Mouse (Mus musculus): ENCODE results near the gene Dgke. TPM values are rescaled to one million over a fixed set of nuclear protein-coding genes. Genes with fewer than 3 reads are reported as not detected.
A peak's percentile ranks its signal among the peaks of the same experiment; 100 is the strongest.
"Not testable (repeated sequence)": the region's sequence is repeated elsewhere in the genome, so short reads cannot be mapped to it uniquely, and the experiment has no call there.

The Dgke gene
- polyA plus RNA-seq, 1 experiment from 2014 or later: 16.3 TPM

DNA sequence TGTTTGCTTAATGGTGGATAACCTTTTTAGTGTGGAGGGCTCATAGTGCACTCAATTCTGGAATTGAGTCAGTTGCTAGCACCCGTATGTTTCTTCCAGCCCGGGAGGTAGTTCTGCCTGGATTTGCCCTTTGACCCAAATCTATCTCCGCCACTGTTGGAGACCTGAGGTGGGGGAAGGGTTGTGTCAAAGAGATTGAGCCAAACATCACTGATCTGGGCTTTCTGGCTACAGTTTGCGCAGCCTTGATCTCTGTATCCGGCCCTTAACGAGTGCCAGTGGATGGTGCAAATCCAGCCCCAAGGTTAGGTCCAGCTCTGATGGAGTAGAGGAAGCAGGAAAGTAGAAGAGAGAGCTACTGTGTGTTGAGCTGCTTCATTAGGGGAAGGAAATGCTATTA is 63.6 kb downstream of the Dgke start:
- Histone ChIP-seq H3K9ac (no peak overlapping the region), H3K27ac (no peak overlapping the region), H3K36me3 (replicated peaks; ENCODE audit: control insufficient read depth, insufficient read depth) (no peaks in the 10 kb centered on the region), H3K9me3 (ENCODE audit: control insufficient read depth, low read length) (no peaks in the 10 kb centered on the region), H3K4me2 (replicated peaks) (no peak overlapping the region), H3K27me3 (ENCODE audit: control insufficient read depth, insufficient read depth, low read length) (peaks cover 22% of the 10 kb centered on the region), H3K4me3 (replicated peaks; ENCODE audit: low read length) (no peak overlapping the region), H3K4me1 (replicated peaks; ENCODE audit: control insufficient read depth, insufficient read depth, low read length) (no peaks in the 10 kb centered on the region)
- 67% methylated on average over 6 of the region's 6 CpGs for WGBS
- DNase-seq (ENCODE audit: low spot score) (no peak), ATAC-seq (ENCODE audit: low FRiP score) (no peak)

DNA sequence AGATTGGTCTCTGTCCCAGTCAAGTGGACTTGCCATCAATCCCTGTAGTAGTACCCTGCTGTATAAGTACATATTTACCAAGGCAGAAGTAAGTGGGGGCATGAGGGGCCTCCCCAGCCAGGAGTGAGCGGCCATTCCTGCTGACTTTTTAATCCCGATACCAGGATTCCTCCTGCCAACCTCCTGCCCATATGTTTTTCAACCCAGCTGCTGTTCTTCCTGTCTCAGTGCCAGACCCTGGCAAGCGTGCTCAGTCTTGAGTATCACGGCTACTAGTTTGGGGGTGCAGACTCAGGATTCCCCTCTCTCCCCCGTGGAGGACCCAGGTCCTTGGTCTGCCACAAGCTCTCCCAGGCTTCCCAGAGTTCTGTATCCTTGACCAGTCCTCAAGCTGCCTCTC is 64.0 kb downstream of the Dgke start:
- 73% methylated on average over 5 of the region's 5 CpGs for WGBS
- Histone ChIP-seq H3K9me3 (ENCODE audit: control insufficient read depth, low read length) (no peaks in the 10 kb centered on the region), H3K9ac (no peak overlapping the region), H3K27ac (no peak overlapping the region), H3K4me1 (replicated peaks; ENCODE audit: control insufficient read depth, insufficient read depth, low read length) (no peaks in the 10 kb centered on the region), H3K27me3 (ENCODE audit: control insufficient read depth, insufficient read depth, low read length) (peaks cover 23% of the 10 kb centered on the region), H3K36me3 (replicated peaks; ENCODE audit: control insufficient read depth, insufficient read depth) (no peaks in the 10 kb centered on the region), H3K4me2 (replicated peaks) (no peak overlapping the region; the same call in 1 of the 2 replicates), H3K4me3 (replicated peaks; ENCODE audit: low read length) (no peak overlapping the region)
- DNase-seq (ENCODE audit: low spot score) (no peak), ATAC-seq (ENCODE audit: low FRiP score) (no peak)

DNA sequence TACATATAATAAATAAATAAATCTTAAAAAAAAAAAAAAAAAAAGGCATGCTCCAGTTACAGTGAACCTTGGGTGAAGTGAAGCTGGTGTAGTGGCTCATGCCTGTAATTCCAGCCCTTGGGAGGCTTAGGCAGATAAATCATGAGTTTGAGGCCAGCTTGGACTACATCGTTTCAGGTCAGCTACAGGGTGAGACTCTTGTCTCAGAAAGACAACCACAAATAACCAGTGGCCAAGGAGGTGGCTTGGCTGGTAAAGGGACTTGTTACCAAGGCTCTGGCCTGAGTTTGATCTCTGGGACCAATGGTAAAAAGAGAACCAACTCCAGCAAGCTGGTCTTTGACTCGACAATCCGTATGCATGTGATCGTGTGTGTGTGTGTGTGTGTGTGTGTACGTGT is 64.6 kb downstream of the Dgke start:
- H3K4me3 ChIP-seq (replicated peaks; ENCODE audit: low read length): no peak overlapping the region
- WGBS: 94% methylated on average over 5 of the region's 5 CpGs
- H3K27ac ChIP-seq: no peak overlapping the region
- H3K9me3 ChIP-seq (ENCODE audit: control insufficient read depth, low read length): no peaks in the 10 kb centered on the region
- no peaks in the 10 kb centered on the region for H3K4me1 ChIP-seq (replicated peaks; ENCODE audit: control insufficient read depth, insufficient read depth, low read length)
- DNase-seq (ENCODE audit: low spot score) (no peak), ATAC-seq (ENCODE audit: low FRiP score) (no peak)
- H3K9ac ChIP-seq: no peak overlapping the region
- H3K4me2 ChIP-seq (replicated peaks): no peak overlapping the region
- peaks cover 23% of the 10 kb centered on the region for H3K27me3 ChIP-seq (ENCODE audit: control insufficient read depth, insufficient read depth, low read length)
- H3K36me3 ChIP-seq (replicated peaks; ENCODE audit: control insufficient read depth, insufficient read depth): no peaks in the 10 kb centered on the region

DNA sequence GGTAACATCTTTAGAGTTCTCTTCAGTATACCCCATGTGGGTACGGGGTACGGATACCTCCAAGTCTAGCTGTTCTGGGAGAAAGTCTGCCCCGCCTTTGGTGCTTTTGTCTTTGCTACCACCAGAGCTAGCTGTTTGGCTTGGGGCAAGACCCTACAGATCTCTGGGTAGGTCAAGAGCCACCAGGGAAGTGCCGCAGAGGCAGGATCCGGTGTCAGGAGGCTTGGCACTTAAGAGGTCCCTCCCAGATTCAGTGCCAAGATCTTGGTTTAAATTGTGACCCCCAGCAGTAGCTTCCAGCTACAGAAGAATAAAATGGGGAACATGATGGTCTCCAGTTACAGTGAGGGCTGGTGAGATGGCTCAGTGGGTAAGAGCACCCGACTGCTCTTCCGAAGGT is 65.1 kb downstream of the Dgke start:
- H3K9me3 ChIP-seq (ENCODE audit: control insufficient read depth, low read length): no peaks in the 10 kb centered on the region
- no peak overlapping the region for H3K4me2 ChIP-seq (replicated peaks)
- ATAC-seq (ENCODE audit: low FRiP score) (no peak), DNase-seq (ENCODE audit: low spot score) (no peak)
- H3K4me1 ChIP-seq (replicated peaks; ENCODE audit: control insufficient read depth, insufficient read depth, low read length): no peaks in the 10 kb centered on the region
- no peak overlapping the region for H3K4me3 ChIP-seq (replicated peaks; ENCODE audit: low read length)
- H3K27ac ChIP-seq: no peak overlapping the region
- H3K9ac ChIP-seq: no peak overlapping the region
- peaks cover 23% of the 10 kb centered on the region for H3K27me3 ChIP-seq (ENCODE audit: control insufficient read depth, insufficient read depth, low read length)
- no peaks in the 10 kb centered on the region for H3K36me3 ChIP-seq (replicated peaks; ENCODE audit: control insufficient read depth, insufficient read depth)
- 97% methylated on average over 7 of the region's 7 CpGs for WGBS

DNA sequence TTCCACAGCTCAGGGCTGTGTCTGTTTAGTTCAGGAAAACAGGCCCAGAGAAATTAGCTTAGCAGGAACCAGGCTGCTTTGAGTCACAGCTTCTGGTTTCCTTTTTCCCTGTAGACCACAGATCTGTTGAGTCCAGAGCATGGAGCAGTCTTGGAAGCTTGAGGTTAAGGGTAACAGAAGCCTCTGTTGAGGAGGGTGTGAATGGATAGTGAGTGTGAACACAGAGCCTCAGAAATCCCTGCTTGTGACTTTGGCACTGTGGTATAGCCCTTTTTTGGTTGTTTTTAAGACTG is 66.2 kb downstream of the Dgke start:
- H3K4me1 ChIP-seq (replicated peaks; ENCODE audit: control insufficient read depth, insufficient read depth, low read length): no peaks in the 10 kb centered on the region
- H3K4me3 ChIP-seq (replicated peaks; ENCODE audit: low read length): peak overlapping the region; percentile 33; the same call in 1 of the 2 replicates
- H3K4me2 ChIP-seq (replicated peaks): peak overlapping the region; percentile 41
- no peaks in the 10 kb centered on the region for H3K36me3 ChIP-seq (replicated peaks; ENCODE audit: control insufficient read depth, insufficient read depth)
- no peak overlapping the region for H3K9ac ChIP-seq
- peaks cover 23% of the 10 kb centered on the region for H3K27me3 ChIP-seq (ENCODE audit: control insufficient read depth, insufficient read depth, low read length)
- DNase-seq (ENCODE audit: low spot score) (no peak), ATAC-seq (ENCODE audit: low FRiP score) (no peak)
- no peak overlapping the region for H3K27ac ChIP-seq
- no peaks in the 10 kb centered on the region for H3K9me3 ChIP-seq (ENCODE audit: control insufficient read depth, low read length)

DNA sequence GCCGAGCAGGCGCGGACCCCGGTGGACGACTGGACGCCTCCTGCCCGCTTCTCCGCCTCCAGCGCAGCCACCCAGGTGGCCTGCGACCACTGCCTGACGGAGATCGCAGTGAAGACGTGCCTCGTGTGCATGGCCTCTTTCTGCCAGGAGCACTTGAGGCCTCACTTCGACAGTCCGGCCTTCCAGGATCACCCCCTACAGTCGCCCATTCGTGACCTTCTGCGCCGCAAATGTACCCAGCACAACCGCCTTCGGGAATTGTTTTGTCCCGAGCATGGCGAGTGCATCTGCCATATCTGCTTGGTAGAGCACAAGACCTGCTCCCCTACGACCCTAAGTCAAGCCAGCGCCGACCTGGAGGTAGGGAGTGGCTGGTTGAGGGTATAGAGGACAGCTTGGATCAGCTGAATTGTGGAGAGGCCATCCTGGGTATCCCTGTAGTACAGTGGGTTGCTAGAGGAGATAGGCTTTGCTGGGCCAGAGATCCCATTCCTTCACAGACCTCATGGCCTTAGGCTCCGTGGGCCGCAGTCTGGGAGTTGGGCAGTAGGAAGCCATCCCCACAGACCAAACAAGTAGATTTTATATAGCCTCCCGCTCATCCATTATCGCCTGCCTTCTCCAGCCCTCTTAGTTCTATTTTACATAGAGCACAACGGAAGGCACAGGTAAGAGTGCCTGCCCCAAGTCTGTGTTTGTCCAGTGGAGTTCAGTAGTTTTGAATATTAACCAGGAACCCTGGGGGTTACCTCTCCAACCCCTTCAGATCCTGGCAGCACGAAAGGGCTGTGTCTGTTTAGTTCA is 66.7 kb downstream of the Dgke start:
- H3K9me3 ChIP-seq (ENCODE audit: control insufficient read depth, low read length): no peaks in the 10 kb centered on the region
- peak overlapping the region; percentile 36; the same call in 1 of the 2 replicates for H3K9ac ChIP-seq
- peak overlapping the region; percentile 41 for H3K4me2 ChIP-seq (replicated peaks)
- H3K27me3 ChIP-seq (ENCODE audit: control insufficient read depth, insufficient read depth, low read length): peaks cover 23% of the 10 kb centered on the region
- no peaks in the 10 kb centered on the region for H3K4me1 ChIP-seq (replicated peaks; ENCODE audit: control insufficient read depth, insufficient read depth, low read length)
- ATAC-seq (ENCODE audit: low FRiP score) (no peak), DNase-seq (ENCODE audit: low spot score) (no peak)
- 32% methylated on average over 33 of the region's 33 CpGs for WGBS
- H3K4me3 ChIP-seq (replicated peaks; ENCODE audit: low read length): peak overlapping the region; percentile 33
- H3K36me3 ChIP-seq (replicated peaks; ENCODE audit: control insufficient read depth, insufficient read depth): no peaks in the 10 kb centered on the region
- no peak overlapping the region; the same call in 1 of the 2 replicates for H3K27ac ChIP-seq

DNA sequence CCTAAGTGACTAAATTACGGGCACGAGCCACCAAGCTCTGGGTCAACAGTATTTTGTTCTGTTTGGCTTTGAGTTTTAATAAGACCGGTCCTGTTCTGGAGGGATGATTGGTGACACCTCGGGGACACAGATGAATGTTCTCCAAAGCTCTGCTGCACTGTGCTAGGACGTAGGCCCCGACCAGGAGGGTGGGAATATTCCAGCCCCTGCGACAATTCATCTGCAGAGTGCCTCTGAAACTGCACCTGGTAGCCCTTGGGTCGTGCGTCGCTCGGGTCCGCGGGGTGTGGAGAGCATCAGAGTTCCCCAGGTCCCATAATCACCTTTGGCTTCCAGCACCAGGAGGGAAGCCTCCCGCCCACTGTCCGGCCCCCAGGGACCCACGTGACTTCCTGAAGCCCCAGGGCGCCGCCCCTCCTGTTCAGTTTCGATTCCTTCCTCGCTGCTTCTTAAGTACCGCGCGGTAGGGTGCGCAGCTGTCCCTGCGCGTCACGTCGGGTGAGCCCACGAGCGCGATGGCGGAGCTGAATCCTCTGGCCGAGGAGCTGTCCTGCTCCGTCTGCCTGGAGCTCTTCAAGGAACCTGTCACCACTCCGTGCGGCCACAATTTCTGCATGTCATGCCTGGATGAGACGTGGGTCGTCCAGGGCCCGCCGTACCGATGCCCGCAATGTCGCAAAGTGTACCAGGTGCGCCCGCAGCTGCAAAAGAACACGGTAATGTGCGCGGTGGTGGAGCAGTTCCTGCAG is 67.5 kb downstream of the Dgke start, which contains the start of gene Trim25:
TSS of gene Trim25 (plus strand) at position 403 of the 749 bp plus-strand sequence.
- DNase-seq (ENCODE audit: low spot score) (peak; percentile 53), ATAC-seq (ENCODE audit: low FRiP score) (0 out of 2 replicates have a peak, but pooled peaks have one; percentile 21)
- H3K27me3 ChIP-seq (ENCODE audit: control insufficient read depth, insufficient read depth, low read length): peaks cover 23% of the 10 kb centered on the region
- H3K36me3 ChIP-seq (replicated peaks; ENCODE audit: control insufficient read depth, insufficient read depth): no peaks in the 10 kb centered on the region
- H3K9me3 ChIP-seq (ENCODE audit: control insufficient read depth, low read length): no peaks in the 10 kb centered on the region
- H3K4me3 ChIP-seq (replicated peaks; ENCODE audit: low read length): peak within 1 kb of the TSS; percentile 33
- 3% methylated on average over 48 of the region's 48 CpGs for WGBS
- H3K27ac ChIP-seq: no peak within 1 kb of the TSS; the same call in none of the 2 replicates
- peak within 1 kb of the TSS; percentile 36; the same call in 1 of the 2 replicates for H3K9ac ChIP-seq
- no peaks in the 10 kb centered on the region for H3K4me1 ChIP-seq (replicated peaks; ENCODE audit: control insufficient read depth, insufficient read depth, low read length)
- H3K4me2 ChIP-seq (replicated peaks): peak within 1 kb of the TSS; percentile 41

DNA sequence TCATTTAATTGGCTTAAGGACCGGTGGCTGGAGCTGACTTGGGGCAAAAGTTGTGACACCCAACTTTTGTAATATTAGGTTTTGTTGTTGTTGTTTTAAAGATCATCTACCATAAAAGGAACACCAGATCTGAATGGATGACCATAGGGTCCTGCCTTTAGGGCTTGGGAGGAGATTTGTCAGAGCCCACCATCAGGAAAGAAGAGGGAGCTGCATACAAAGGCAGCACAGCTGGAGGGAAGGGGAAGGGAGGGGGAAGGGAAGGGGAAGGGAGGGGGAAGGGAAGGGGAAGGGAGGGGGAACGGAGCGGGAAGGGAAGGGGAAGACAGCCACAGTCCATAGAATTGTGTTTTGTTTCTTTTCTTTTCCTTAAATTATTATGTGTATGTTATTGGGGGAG is 68.2 kb downstream of the Dgke start:
- Histone ChIP-seq H3K36me3 (replicated peaks; ENCODE audit: control insufficient read depth, insufficient read depth) (no peaks in the 10 kb centered on the region), H3K4me1 (replicated peaks; ENCODE audit: control insufficient read depth, insufficient read depth, low read length) (no peaks in the 10 kb centered on the region), H3K27me3 (ENCODE audit: control insufficient read depth, insufficient read depth, low read length) (peaks cover 23% of the 10 kb centered on the region), H3K4me2 (replicated peaks) (no peak overlapping the region), H3K4me3 (replicated peaks; ENCODE audit: low read length) (no peak overlapping the region), H3K9me3 (ENCODE audit: control insufficient read depth, low read length) (no peaks in the 10 kb centered on the region), H3K27ac (no peak overlapping the region; the same call in 1 of the 2 replicates), H3K9ac (no peak overlapping the region)
- no peak for ATAC-seq (ENCODE audit: low FRiP score)
- no peak for DNase-seq (ENCODE audit: low spot score)
- 18% methylated on average over 2 of the region's 3 CpGs for WGBS

DNA sequence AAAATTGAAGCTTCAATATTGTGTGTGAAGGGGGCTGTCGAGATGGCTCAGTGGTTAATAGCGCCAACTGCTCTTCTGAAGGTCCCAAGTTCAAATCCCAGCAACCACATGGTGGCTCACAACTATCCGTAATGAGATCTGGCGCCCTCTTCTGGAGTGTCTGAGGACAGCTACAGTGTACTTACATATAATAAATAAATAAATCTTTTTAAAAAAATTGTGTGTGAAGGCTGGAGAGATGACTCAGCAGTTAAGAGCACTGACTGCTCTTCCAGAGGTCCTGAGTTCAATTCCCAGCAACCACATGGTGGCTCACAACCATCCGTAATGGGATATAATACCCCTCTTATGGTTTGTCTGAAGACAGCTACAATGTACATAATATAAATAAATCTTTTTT is 69.3 kb downstream of the Dgke start:
- not testable (repeated sequence) for DNase-seq (ENCODE audit: low spot score); H3K27ac ChIP-seq; ATAC-seq (ENCODE audit: low FRiP score); H3K36me3 ChIP-seq (replicated peaks; ENCODE audit: control insufficient read depth, insufficient read depth); H3K9ac ChIP-seq; H3K4me2 ChIP-seq (replicated peaks); H3K9me3 ChIP-seq (ENCODE audit: control insufficient read depth, low read length); H3K4me1 ChIP-seq (replicated peaks; ENCODE audit: control insufficient read depth, insufficient read depth, low read length); H3K4me3 ChIP-seq (replicated peaks; ENCODE audit: low read length)
- peaks cover 23% of the 10 kb centered on the region for H3K27me3 ChIP-seq (ENCODE audit: control insufficient read depth, insufficient read depth, low read length)
- 89% methylated on average over 5 of the region's 5 CpGs for WGBS
